Mouse (Mus musculus) right cerebral cortex, postnatal 14 days (tissue): ENCODE results near the gene Csdc2.
A peak's percentile ranks its signal among the peaks of the same experiment; 100 is the strongest.

Experiments
- DNase-seq: peaks from one replicate; pipeline ENCODE4 v3.0.0; 2022

Gene Csdc2

DNA sequence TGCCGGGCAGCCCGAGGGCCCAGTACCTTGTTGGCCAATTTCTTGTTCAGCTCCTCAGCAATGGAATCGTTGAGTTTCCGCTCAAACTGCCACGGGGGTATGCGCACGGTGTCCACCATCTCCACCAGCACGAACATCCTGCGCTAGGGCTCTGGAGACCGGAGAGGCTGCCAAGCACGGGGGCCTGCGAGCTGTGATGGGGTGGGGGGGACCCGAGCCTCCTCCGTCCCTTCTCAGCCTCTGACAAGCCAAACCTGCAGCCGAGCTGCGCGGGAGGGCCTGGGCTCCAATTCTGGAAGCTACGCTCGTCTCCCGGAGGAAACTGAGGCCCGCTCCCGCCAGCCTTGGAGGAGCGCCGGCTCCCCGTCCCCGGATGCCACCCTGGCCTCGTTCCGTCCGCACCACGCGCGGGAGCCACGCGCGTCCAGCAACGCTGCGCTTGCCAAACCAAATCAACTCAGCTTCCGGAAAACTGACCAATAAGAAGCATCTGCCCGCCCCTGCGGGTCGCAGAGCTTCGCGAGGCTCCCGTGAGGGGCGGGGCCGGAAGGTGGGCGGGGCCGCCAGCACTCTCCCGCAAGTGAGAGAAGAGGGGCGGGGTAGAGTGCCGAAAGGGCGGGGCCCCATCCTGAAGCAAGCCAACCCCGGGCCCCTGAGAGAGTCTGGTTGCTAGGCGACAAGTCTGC is 10.7 kb upstream of the Csdc2 start, which contains the start of gene Polr3h:
Gene Polr3h (minus strand): TSS at position 481 of the 686 bp plus-strand sequence.
- DNase-seq, result peak; percentile 96

DNA sequence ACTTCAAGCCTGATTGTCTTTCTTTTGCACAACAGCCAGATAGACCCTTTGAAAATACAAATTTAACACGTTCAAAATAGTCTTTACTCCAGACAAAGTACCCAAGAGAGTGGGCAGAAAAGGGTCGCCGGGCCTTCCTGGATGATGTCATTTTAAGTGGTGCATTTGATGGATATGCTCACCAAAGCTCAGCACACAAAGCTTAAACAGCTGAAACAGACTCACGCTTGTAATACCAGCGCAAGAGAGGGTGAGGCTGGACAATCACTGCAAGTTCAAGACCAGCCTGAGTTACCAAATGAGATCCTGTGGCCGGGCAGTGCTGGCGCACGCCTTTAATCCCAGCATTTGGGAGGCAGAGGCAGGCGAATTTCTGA is 10.1 kb upstream of the Csdc2 start:
- DNase-seq, result no peak

DNA sequence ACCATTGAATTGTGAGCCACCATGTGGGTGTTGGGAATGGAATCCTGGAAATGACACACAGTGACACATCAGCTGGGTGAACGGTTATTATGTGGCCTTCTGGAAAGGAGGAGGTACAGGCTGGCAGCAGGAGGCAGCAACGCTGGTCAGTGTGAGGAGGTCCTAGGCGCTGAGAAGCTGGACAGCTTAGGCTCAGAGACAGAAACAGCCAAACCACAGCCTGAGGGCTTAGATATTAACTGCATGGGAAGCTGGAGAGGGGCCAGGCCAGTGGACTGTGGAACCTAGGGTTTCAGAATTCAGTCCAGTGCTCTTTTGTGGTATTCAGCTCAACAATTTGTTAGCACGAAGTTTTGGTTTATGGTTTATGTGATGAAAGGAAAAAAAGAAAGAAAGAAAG is 8.8 kb upstream of the Csdc2 start:
- no peak for DNase-seq

DNA sequence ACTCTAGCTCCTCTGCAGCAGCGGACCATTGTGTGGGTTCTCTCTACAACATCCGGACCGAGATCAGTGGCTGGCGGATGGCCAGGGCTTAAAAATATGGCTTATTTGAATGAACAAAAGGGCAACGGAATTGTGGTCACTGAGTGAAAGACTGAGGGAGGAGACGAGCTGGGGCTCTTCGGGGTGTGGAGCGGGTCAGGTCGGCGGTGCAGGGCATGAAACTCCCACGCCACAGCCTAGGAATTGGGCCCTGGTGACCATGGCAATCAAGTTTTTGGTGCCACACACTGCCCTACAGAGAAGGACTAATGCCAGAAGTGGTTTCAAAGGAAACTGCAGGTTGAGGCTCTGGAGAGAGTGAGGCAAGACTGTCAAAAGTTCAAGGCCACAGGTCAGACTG is 8.3 kb upstream of the Csdc2 start:
- DNase-seq, result no peak

DNA sequence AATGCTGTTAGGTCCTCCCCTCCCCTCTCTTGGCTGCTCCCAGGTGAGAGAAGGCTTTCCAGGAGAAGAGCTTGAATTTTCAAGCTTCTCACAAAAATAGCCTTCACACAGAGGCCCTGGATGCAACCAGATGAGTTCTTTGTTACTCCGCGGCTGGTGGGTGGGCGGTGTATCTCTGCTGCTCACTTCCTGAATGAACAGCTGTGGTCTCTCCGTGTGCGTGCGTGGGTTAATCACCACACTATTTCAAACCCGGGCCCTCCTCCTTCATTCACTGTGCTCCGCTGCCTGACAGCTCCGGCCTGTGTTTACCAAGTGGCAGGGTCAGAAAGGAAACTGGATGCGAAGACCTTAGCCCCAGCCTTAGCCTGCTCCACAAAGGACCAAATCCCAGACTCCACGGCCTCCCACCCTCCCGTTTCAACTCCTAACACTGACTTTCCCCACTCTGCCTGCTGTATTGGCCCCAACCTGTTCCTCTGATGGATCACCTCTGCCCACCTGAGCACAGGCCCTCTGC is 3.5 kb upstream of the Csdc2 start:
- DNase-seq, result peak; percentile 67

DNA sequence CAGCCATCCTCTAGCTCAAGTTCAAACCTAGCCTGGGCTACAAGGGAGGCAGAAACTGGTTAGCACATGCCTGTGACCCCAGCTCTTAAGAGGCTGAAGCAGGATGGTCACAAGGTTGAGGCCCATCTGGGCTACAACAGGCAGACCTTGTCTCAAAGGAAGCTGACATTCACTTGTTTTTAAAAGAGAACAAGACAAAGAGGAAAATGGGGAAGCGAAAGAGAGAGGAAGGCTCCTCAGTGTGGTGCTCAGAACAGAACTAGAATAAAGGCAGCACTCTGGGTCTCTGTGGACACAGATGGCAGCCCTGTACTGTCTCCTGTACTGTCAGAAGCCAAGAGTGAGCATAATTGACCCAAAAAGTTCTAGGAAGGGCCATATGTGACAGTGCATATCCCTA is 2.6 kb upstream of the Csdc2 start:
- no peak for DNase-seq

DNA sequence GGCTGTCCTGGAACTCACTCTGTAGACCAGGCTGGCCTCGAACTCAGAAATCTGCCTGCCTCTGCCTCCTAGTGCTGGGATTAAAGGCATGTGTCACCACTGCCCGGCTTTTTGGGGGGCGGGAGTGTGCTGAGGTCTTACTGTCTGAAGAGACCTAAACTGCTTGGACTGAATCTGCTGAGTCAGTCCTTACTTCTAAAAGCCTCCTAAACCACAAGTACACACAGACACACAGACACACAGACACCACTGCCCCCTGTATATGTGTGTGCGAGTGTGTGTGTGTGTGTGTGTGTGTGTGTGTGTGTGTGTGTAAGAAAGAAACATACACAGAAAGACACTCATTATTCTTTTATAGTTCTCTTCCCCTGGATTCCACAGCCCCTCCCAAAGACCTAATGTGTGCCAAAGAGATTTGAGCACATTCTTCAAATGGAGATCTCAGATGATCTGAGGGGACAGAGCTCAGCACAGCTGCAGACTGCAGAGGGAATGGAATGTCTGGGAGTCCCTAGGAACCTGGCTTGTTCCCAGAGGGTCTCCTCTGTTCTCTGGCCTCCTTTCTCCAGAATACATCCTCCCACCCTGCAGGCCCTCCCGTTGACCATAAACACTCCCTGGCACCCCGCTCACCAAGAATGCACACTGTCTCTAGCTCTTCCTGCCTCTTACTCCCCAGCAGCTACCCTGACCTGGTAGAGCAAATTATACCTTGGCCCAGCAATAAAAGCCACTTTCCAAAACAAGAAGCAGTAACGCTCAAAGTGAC is 506 bp upstream of the Csdc2 start:
- DNase-seq, result no peak

DNA sequence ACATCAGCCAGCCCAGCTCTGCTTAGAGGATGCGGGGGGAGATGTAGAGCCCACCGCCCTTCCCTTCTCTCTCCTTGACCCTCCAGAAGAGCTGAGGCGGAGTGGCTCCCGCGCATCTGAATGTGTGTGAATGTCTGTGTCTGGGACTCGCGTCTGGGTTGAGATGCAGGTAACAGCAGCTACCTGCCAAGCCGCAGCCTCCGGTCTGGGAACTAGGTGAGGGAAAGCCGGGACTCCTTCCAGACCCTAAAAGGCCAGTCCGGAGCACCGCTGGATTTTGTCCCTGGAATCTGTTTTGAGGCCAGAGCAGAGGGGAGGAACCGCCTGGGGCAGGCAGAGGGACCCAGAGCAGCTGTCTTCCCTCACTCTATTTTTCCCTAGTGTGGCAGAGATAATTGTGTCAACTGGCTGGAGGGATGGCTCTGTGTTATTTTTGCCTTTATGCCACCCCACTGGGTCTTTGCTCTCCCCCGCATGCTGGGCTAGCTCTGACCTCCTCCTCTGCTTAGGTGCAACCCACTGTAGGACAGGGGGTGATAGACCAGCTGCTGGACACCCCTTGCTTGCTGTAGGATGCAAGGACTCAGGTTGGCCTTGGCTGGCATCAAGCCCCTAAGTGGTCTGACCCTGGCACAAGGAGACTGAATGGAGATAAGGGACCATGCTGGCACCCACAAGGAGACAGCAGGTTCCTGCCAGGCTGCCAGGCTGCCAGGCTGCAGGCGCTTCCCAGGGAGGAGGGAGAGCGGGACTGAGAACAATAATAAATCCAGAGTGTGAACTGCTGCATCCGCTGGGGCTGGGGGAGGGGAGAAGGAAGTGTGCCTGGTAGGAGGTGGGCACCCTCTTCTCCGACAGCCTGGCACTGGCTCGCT is 776 bp downstream of the Csdc2 start:
- peak; percentile 75 for DNase-seq

DNA sequence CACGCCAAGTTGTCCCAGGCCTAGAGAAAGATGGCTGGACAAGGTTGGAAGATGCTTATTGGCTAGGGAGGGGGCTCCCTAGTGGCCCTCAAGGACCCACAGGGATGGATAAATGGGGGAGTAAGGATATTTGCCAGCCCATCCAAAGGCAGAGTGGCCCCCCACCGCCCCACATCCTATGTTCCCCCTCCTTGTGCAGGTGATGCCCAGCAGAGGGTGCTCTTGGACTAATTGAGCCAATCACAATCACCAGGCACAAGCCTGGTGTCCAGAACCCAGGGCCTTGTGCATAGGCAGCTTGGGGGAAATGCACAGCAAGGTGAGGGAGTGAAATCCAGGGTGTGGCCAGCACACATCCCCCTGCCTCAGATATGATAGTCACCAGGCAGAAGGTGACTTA is 1.7 kb downstream of the Csdc2 start:
- peak; percentile 64 for DNase-seq

DNA sequence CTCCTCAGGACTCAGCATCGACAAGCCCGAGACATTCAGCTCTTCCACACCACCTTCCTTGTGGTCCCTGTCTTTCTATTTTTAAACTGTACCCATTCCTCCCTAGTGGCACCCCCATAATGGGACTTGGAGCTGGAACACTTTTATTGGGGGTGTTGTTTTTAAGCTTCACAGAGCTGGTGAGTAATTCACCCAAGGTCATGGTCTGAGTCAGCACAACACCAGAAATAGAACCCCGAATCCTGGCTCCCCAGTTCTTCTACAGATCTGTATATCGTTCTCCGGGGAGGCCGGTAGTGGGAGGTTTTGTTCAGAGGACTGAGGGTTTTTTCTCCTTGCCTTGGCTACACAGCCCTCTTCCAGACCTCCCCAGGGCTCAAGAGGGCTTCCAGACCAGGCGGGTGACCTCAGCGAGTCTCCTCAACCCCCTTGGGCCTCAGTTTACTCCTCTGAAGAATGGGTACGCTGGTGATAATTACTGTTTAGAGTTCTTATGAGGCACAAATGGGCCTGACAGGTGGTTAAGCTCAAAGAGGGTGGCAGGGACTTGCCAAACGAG is 2.7 kb downstream of the Csdc2 start:
- no peak for DNase-seq

DNA sequence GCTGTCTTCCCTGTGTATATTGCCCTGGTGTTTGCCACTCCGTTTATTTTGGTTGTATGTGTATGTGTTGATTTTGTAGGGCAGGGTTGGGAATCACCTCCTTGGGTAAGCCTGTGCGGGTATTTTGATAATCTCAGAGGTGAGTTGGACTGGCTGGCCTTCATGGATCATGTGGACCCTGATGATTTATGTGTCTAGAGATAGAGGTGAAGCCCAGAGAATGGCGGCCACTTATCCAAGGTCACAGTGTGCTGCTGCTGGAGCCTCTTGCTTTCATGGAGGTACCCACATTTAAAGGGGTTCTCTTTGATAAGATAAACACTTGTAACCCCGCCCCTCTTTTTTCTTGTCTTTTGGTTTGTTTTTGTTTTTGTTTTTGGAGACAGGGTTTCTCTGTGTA is 3.2 kb downstream of the Csdc2 start:
- no peak for DNase-seq

DNA sequence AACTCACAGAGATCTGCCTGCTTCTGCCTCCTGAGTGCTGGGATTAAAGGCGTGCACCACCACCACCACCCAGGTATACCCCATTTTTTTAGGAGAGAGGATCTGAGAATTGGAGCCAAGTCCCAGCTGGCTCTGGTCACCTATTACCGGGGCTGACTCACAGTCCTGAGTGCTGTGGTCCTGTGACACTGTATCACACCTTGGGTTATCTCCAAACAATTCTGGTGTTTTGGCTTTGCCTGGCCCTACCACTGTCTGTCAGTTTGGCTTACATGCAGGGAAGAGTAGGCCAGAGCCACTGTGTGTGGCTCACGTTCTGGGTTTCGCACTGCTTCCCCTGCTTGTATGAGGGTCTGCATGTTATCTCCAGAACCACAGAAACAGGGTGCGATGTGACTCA is 3.7 kb downstream of the Csdc2 start:
- DNase-seq, result no peak

DNA sequence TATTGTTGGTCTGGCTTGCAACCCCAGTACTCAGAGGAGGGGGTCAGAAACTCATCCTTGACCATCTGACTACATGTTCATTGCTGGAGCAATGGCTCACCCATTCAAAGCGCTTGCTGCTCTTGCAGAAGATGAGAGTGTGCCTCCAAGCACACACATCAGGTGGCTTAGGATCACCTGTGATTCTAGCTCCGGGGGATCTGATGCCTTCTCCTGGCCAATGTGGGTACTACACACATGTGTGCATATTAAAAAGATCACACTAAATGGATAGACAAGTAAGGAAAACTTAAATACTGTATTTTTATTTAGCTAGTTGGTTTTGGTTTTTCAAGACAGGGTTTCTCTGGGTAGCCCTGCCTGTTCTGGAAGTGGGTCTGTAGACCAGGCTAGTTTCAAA is 4.5 kb downstream of the Csdc2 start:
- no peak for DNase-seq

DNA sequence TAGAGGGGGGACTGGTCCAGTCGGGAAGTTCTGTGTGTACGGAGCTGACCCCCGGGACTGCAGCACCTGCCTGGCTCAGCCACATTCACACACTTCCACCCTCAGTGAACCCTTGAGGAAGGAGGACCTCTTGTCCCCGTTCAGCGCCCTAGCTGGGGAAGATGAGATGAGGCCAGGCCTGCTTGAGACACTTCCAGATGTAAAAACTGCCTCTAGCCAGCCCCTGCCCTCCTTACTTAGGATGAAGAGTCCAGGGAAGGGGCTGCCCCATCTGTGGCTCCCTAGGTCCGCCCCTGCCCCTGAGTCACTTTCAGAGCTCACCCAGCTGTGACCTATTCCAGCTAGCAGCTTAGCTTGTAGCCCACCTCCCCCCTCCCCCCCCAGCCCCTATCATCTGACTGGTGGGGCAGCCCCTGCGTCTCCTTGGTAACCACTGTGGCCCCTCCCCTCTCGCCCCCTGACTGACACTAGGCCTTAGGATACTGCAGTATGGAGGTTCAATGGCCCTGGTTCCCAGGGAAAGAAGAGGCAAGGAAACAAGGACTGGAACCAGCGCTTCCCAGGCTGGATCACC is 6.7 kb downstream of the Csdc2 start:
- DNase-seq, result no peak

DNA sequence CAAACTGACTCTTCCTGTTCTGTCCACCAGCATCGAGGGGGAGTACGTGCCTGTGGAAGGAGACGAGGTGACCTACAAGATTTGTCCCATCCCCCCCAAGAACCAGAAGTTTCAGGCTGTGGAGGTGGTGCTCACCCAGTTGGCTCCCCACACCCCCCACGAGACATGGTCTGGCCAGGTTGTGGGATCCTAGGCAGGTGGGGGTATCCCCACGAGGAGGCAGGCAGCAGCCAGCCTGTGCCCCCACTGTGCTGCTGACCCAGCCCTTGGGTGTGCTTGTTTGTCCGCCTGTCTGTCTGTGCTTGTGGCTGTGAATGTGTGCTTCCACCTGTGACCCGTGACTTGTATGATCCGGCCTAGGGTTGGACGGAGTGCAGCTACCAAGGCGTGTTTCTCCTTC is 12.5 kb downstream of the Csdc2 start:
- DNase-seq, result no peak

DNA sequence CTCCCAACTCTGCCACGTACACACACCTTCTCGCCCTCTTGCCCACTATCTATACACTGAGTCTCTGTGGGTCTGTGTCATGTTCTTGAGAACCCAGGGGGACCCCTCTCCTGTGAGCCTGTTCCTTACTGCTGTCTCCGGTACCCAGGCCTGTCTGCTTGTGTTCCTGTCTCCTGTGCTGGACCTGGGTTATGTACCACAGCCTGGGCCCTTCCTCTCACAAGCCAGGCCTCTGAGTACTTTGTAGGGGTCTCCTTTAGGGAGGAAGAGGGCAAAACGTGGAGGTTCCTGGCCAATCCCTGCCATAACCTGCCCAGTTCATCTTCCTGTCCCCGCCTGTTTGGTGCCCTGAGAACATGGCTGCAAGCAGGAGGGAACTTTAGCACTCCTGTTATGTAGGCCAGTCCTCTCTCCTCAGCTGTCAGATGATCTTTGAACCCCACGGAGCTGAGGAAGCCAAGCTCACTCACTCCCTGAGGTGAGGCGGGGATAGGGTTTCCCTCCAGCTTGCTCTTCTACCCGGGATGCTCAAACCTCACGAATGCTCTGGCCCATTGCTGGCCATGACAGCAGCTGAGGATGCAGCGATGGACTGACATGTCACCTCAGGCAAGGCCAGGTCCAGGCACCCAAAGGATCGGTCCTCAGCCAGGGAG is 13.0 kb downstream of the Csdc2 start:
- DNase-seq, result no peak

DNA sequence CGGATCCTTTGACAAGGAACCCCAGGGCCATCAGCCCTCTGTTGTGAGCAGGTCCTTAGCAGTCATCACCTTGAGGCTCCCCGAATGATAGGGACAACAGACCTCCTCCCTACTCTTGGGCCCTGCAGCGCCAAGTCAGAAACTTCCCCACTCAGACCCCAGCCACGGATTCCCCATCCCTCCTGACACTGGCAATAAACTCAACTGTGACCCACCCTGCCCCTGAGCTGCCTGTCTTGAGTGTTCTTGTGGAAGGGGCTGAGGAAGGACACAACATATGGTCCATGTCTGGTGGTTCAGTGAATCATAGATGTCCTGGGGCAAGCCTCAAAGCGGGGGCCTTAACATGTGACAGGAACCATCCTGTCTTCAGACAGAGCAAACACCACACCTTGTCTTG is 14.2 kb downstream of the Csdc2 start:
- DNase-seq, result no peak

DNA sequence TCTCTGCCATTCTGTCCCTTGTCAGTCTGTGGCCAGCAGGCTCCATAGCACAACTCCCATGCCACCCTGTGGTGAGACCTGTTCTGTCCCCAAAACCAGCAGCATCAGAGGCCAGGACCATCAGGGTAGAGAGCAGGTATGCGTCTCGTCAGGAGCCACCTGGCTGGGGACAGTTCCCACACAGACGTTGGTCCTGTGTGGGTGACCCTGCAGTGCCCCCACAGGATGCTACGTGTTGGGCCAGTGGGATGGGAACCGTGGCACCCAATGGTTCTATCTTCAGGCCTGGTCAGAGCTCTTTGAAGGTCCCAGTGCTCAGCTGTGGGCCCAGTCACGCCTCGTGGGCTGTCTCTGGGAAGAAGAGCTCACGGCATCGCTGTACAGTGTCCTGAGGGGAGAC is 14.6 kb downstream of the Csdc2 start:
- no peak for DNase-seq

DNA sequence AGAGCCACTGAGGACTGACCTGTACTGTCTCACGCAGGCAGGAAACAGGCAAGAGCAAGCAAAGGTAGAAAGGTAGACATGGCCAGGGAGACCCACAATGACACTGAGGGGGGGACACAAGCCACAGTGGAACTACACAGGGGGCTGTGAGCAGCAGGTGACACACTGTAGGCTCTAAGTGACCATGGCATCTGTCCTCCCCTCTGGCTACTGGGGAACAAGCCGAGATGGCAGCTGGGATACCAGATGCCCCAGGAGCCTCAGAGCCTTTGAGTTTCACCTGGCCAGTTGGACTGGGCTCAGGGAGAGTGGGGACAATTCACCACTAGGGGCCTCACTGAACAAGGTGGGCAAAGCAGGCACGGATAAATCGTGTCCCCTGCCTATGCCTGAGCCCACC is 15.8 kb downstream of the Csdc2 start:
- no peak for DNase-seq

DNA sequence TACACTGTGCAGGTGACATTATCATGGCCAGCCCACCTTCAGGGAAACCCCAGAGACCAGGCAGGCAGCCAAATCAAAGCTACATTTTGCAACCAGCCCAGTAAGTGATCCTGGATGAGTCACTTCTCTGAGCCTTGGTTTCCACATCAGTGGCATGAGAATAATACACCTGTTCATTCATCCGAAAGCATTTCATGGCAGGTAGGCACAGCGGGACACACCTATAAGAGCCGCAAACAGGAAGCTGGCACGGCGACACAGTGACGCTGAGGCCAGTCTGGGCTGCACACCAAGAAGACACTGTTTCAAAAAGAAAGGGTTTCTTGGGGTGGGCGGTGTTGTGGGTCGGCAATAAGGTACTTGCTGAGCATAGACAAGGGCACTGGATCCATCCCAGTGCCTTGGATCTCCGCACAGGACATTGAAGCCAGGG is 17.6 kb downstream of the Csdc2 start:
- no peak for DNase-seq

DNA sequence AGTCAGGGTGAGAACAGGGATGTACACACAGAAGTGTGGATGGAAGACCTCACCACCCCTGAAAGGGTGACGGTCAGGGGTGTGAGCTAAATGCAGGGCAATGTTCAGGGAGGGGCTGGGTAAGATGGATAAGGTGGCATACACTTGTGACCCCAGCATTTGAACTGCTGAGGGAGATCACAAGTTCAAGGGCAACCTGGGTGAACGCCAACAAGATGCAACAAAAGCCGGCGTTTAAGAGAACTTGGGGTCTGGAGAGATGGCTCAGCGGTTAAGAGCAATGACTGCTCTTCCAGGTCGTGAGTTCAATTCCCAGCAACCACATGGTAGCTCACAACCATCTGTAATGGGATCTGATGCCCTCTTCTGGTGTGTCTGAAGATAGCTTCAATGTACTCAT is 18.2 kb downstream of the Csdc2 start:
- no peak for DNase-seq

DNA sequence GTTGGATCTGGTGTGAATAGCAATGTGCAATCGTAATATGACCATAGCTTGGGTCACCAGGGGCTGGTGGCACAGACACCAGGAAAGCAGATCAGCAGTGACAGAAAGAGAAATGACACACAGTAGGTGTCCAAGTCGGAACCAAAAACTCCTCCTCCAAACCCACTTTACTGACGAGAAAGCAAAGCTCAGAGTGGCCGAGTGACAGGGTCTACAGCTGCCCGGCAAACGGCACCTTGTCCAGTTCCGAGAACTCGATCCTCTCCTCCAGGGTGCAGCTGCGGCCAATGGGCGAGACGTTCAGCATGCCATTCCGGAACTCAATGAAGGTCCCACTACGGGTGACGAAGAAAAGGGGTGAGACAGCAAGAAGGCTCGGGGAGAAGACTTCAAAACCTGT is 18.9 kb downstream of the Csdc2 start:
- no peak for DNase-seq
